Comparison of ENCODE assay signal across 8 mouse cellular contexts in genomic region chr13:100492061-100492787, GRCm38 (mm10). TPM values are rescaled to one million over a fixed set of nuclear protein-coding genes. Genes with fewer than 3 reads are reported as not detected.
DNase-seq lines count a peak whose midpoint lies in the region; ATAC-seq and TF ChIP-seq lines count a peak whose summit lies in the region.

Gene Gtf2h2, minus strand, starts transcription at chr13:100492579.

- DNase-seq in 3134 (ENCODE audit: extremely low read depth, insufficient read length, low spot score): peak; percentile 90
- DNase-seq in adrenal gland, postnatal 36 days: peak; percentile 88 to 89
- DNase-seq in heart, adult 2 months: peak; percentile 84 to 92
- DNase-seq in kidney, adult 8-10 months: peak; percentile 58 to 84
- DNase-seq in spleen, postnatal 10 days (ENCODE audit: low spot score in 2 of 2): peak; percentile 89 to 90

- TF ChIP-seq CTCF in heart, adult 2 months (IDR thresholded peaks at IDR 0.05): peak; percentile 97

- peak within 1 kb of the TSS; percentile 92 for H3K9ac ChIP-seq in embryonic facial prominence, embryonic 13.5 days
- H3K9ac ChIP-seq in heart, adult 2 months (ENCODE audit: low read depth, low read length): peak within 1 kb of the TSS; percentile 84
- peak within 1 kb of the TSS; percentile 92 for H3K9ac ChIP-seq in limb, embryonic 13.5 days
- H3K9ac ChIP-seq in midbrain, embryonic 16.5 days (ENCODE audit: low read depth, low read length): peak within 1 kb of the TSS; percentile 89

- H3K27ac ChIP-seq in embryonic facial prominence, embryonic 13.5 days: peak within 1 kb of the TSS; percentile 86
- peak within 1 kb of the TSS; percentile 89 for H3K27ac ChIP-seq in heart, adult 2 months
- H3K27ac ChIP-seq in limb, embryonic 13.5 days: peak within 1 kb of the TSS; percentile 86
- H3K27ac ChIP-seq in midbrain, embryonic 16.5 days (ENCODE audit: low read length): peak within 1 kb of the TSS; percentile 88

- peak; percentile 71; the same call in 1 of the 2 replicates for ATAC-seq in embryonic facial prominence, embryonic 13.5 days (ENCODE audit: insufficient number of reproducible peaks, insufficient read depth, low FRiP score, low TSS enrichment, low read depth)
- ATAC-seq in limb, embryonic 13.5 days (ENCODE audit: low FRiP score, low read depth): peak; percentile 87
- peak; percentile 94 for ATAC-seq in midbrain, embryonic 16.5 days

- peak; percentile 72; the same call in 1 of the 2 replicates for TF ChIP-seq POLR2A in heart, adult 2 months (IDR thresholded peaks at IDR 0.05; ENCODE audit: insufficient read depth, low read depth, low read length)

- intact Hi-C loops in heart, adult 2 months (cut with DNase I): loop anchor here (5.0 to 10.0 kb wide), 5 partner anchors 90 to 367 kb away; partner anchors contain the start of genes Ak6, Rad17, Smn1 and Taf9

- H3K9me3 ChIP-seq in embryonic facial prominence, embryonic 13.5 days: no peaks in the 10 kb centered on the region
- no peaks in the 10 kb centered on the region for H3K9me3 ChIP-seq in limb, embryonic 13.5 days
- no peaks in the 10 kb centered on the region for H3K9me3 ChIP-seq in midbrain, embryonic 16.5 days (replicated peaks; ENCODE audit: control insufficient read depth, low read length, poor library complexity, severe bottlenecking)

- peak within 1 kb of the TSS; percentile 94 for H3K4me3 ChIP-seq in embryonic facial prominence, embryonic 13.5 days
- H3K4me3 ChIP-seq in heart, adult 2 months: peak within 1 kb of the TSS; percentile 88
- peak within 1 kb of the TSS; percentile 94 for H3K4me3 ChIP-seq in limb, embryonic 13.5 days
- peak within 1 kb of the TSS; percentile 99 for H3K4me3 ChIP-seq in midbrain, embryonic 16.5 days (ENCODE audit: low read depth, low read length)

- TF ChIP-seq EP300 in heart, adult 2 months (IDR thresholded peaks at IDR 0.05; ENCODE audit: insufficient read depth, low read depth, low read length): peak; percentile 77; the same call in 1 of the 2 replicates

- no peaks in the 10 kb centered on the region for H3K27me3 ChIP-seq in embryonic facial prominence, embryonic 13.5 days
- H3K27me3 ChIP-seq in heart, adult 2 months (ENCODE audit: control insufficient read depth, insufficient read depth, low read length): no peaks in the 10 kb centered on the region
- H3K27me3 ChIP-seq in limb, embryonic 13.5 days: no peaks in the 10 kb centered on the region
- H3K27me3 ChIP-seq in midbrain, embryonic 16.5 days (ENCODE audit: control insufficient read depth, insufficient read depth, low read depth, low read length): no peaks in the 10 kb centered on the region

- H3K79me2 ChIP-seq in heart, adult 2 months (replicated peaks; ENCODE audit: control insufficient read depth, insufficient read depth, low read length): no peaks in the 10 kb centered on the region

- H3K4me1 ChIP-seq in embryonic facial prominence, embryonic 13.5 days: peaks cover 12% of the 10 kb centered on the region
- H3K4me1 ChIP-seq in heart, adult 2 months (ENCODE audit: control insufficient read depth, insufficient read depth, low read length): no peaks in the 10 kb centered on the region; the same call in 1 of the 2 replicates
- peaks cover 12% of the 10 kb centered on the region for H3K4me1 ChIP-seq in limb, embryonic 13.5 days
- peaks cover 7% of the 10 kb centered on the region for H3K4me1 ChIP-seq in midbrain, embryonic 16.5 days (ENCODE audit: control insufficient read depth, insufficient read depth, low read length)

- WGBS in embryonic facial prominence, embryonic 13.5 days: under 1% methylated on average over 51 of the region's 51 CpGs
- under 1% methylated on average over 51 of the region's 51 CpGs for WGBS in heart, adult 2 months
- under 1% methylated on average over 51 of the region's 51 CpGs for WGBS in limb, embryonic 13.5 days
- under 1% methylated on average over 50 of the region's 51 CpGs for WGBS in midbrain, embryonic 16.5 days

- H3K36me3 ChIP-seq in embryonic facial prominence, embryonic 13.5 days: peaks cover 12% of the 10 kb centered on the region
- no peaks in the 10 kb centered on the region for H3K36me3 ChIP-seq in heart, adult 2 months (ENCODE audit: control insufficient read depth, insufficient read depth, low read length)
- H3K36me3 ChIP-seq in limb, embryonic 13.5 days: peaks cover 16% of the 10 kb centered on the region
- H3K36me3 ChIP-seq in midbrain, embryonic 16.5 days (ENCODE audit: control insufficient read depth, insufficient read depth, low read length): peaks cover 11% of the 10 kb centered on the region

- peak within 1 kb of the TSS; percentile 70 for H3K4me2 ChIP-seq in embryonic facial prominence, embryonic 13.5 days
- peak within 1 kb of the TSS; percentile 73 for H3K4me2 ChIP-seq in limb, embryonic 13.5 days (replicated peaks)
- H3K4me2 ChIP-seq in midbrain, embryonic 16.5 days (ENCODE audit: low read length): peak within 1 kb of the TSS; percentile 80

RNA-seq across cellular contexts. Expression of gene Gtf2h2, which starts in this region (rescaled TPM):
- 10 to 100 TPM; 24.5 to 30.5 TPM for total RNA-seq in adrenal gland, postnatal 36 days (2021)
- 76.8 and 86.5 TPM in 2 replicates for polyA plus RNA-seq in embryonic facial prominence, embryonic 13.5 days (2015; fragmentation: Nextera tagmentation; extraction: Ambion mirVana)
- 10 to 100 TPM; 21.4 to 24.3 TPM for total RNA-seq in heart, adult 2 months (2021)
- 15.5 and 24.3 TPM in 2 replicates for polyA plus RNA-seq in heart, adult 2 months (2012; rRNA removed)
- 86.0 and 93.9 TPM in 2 replicates for polyA plus RNA-seq in limb, embryonic 13.5 days (2015; fragmentation: Nextera tagmentation; extraction: Ambion mirVana)
- 71.7 and 73.4 TPM in 2 replicates for polyA plus RNA-seq in midbrain, embryonic 16.5 days (2015; fragmentation: Nextera tagmentation; extraction: Ambion mirVana)

Comparison
In these comparisons a context has a peak if more than half of its experiments do, and no peak if none do; other contexts are left out.
1. Peak in every context shown above with its lines: DNase-seq, ATAC-seq, H3K4me3 ChIP-seq and H3K27ac ChIP-seq.